Mouse (Mus musculus) cerebellum, adult 2 months (tissue): ENCODE data around the gene Actl7b. TPM values are rescaled to one million over a fixed set of nuclear protein-coding genes. Genes with fewer than 3 reads are reported as not detected.

Source experiments
- DNase-seq, 2 experiments: peaks; one replicate each; pipeline ENCODE4 v3.0.0; 2021
- H3K27ac ChIP-seq: fragments of 200-500 bp; 2 replicates; pipeline ENCODE4 v1.5.1; 2012; ENCODE audit warnings: low read length, control low read depth, inconsistent platforms; ENCODE audit not compliant: insufficient read depth
- H3K27me3 ChIP-seq: fragments of 200-500 bp; 2 replicates; pipeline ENCODE4 v1.6.1; 2012; ENCODE audit warnings: inconsistent platforms, mild to moderate bottlenecking, low read length, moderate library complexity; ENCODE audit not compliant: control insufficient read depth, insufficient read depth
- H3K4me1 ChIP-seq: fragments of 200-500 bp; 2 replicates; pipeline ENCODE4 v1.6.1; 2011; ENCODE audit warnings: low read length; ENCODE audit not compliant: control insufficient read depth, insufficient read depth
- H3K4me3 ChIP-seq: fragments of 200-500 bp; replicated peaks from 2 replicates; pipeline ENCODE3; 2011; ENCODE audit warnings: mild to moderate bottlenecking, low read depth, low read length, control low read depth; ENCODE audit not compliant: insufficient read depth
- CTCF ChIP-seq: fragments of 200-500 bp; IDR thresholded peaks from 2 replicates; pipeline ENCODE4 v1.5.1; 2011; ENCODE audit warnings: low read depth, mild to moderate bottlenecking, control low read depth, low read length, moderate library complexity, borderline replicate concordance; ENCODE audit not compliant: insufficient read depth
- POLR2A ChIP-seq: fragments of 200-500 bp; IDR thresholded peaks from 2 replicates; pipeline ENCODE4 v1.6.1; 2011; ENCODE audit warnings: low read length, control low read depth, borderline replicate concordance; ENCODE audit not compliant: insufficient read depth
- WGBS: fragments of 180-500 bp; shearing (Covaris S2); methylation state at CpG from one replicate; pipeline ENCODE4 v1.1.7; 2018; 5-methylcytosine and 5-hydroxymethylcytosine counted together
- polyA plus RNA-seq: library from polyadenylated mRNA; depleted of rRNA; stranded (reverse); fragments of >200 nt; gene quantifications from 2 replicates; pipeline ENCODE4 v1.2.3, GENCODE M21; 2012

Gene Actl7b
- polyA plus RNA-seq, 1 experiment: 0.11 TPM

GRCm38 (mm10) chr4:56746345-56746744, 5.1 kb upstream of the Actl7b start:
- TF ChIP-seq POLR2A (no peak), CTCF (no peak)

GRCm38 (mm10) chr4:56743363-56744195, 2.3 kb upstream of the Actl7b start, which contains the start of gene Actl7a:
TSS of gene Actl7a (plus strand) at chr4:56743413.
- no peak for DNase-seq
- Histone ChIP-seq H3K4me3 (no peak within 1 kb of the TSS), H3K27me3 (no peaks in the 10 kb centered on the region), H3K4me1 (no peaks in the 10 kb centered on the region), H3K27ac (no peak within 1 kb of the TSS)
- TF ChIP-seq POLR2A: no peak
- no peak for TF ChIP-seq CTCF
- WGBS: 97% methylated on average over 21 of the region's 21 CpGs

More at GRCm38 (mm10) chr4:56746345-56746744, 5.1 kb upstream of the Actl7b start:
- H3K27ac ChIP-seq: no peak overlapping the region
- H3K27me3 ChIP-seq: no peaks in the 10 kb centered on the region
- DNase-seq: no peak
- WGBS: 97% methylated on average over 2 of the region's 2 CpGs
- H3K4me3 ChIP-seq: no peak overlapping the region
- no peaks in the 10 kb centered on the region for H3K4me1 ChIP-seq

- WGBS: 88% methylated on average over 4 of the region's 4 CpGs
- TF ChIP-seq CTCF (no peak), POLR2A (no peak)
- DNase-seq: no peak
- Histone ChIP-seq H3K27ac (no peak overlapping the region), H3K4me1 (no peaks in the 10 kb centered on the region), H3K27me3 (no peaks in the 10 kb centered on the region), H3K4me3 (no peak overlapping the region)
Observed at GRCm38 (mm10) chr4:56742698-56743097, 1.5 kb upstream of the Actl7b start.

GRCm38 (mm10) chr4:56740611-56741010, 632 bp downstream of the Actl7b start:
- Histone ChIP-seq H3K27me3 (no peaks in the 10 kb centered on the region), H3K27ac (no peak overlapping the region), H3K4me3 (no peak overlapping the region), H3K4me1 (no peaks in the 10 kb centered on the region)
- 96% methylated on average over 20 of the region's 20 CpGs for WGBS
- TF ChIP-seq POLR2A: no peak
- TF ChIP-seq CTCF: no peak
- DNase-seq: no peak

GRCm38 (mm10) chr4:56740020-56740485, 1.2 kb downstream of the Actl7b start, which contains the start of gene Gm26657:
TSS of gene Gm26657 (plus strand) at chr4:56740070.
- H3K4me1 ChIP-seq: no peaks in the 10 kb centered on the region
- no peak within 1 kb of the TSS for H3K4me3 ChIP-seq
- WGBS: 70% methylated on average over 18 of the region's 18 CpGs
- no peaks in the 10 kb centered on the region for H3K27me3 ChIP-seq
- no peak for TF ChIP-seq POLR2A
- no peak within 1 kb of the TSS for H3K27ac ChIP-seq
- no peak for DNase-seq

- H3K27ac ChIP-seq: no peak overlapping the region
- no peaks in the 10 kb centered on the region for H3K4me1 ChIP-seq
- no peaks in the 10 kb centered on the region for H3K27me3 ChIP-seq
- WGBS: 56% methylated on average over 8 of the region's 8 CpGs
- H3K4me3 ChIP-seq: no peak overlapping the region
- no peak for TF ChIP-seq POLR2A
- no peak for TF ChIP-seq CTCF
- no peak for DNase-seq
Observed at GRCm38 (mm10) chr4:56725839-56726238, 15.4 kb downstream of the Actl7b start.

- 91% methylated on average over 6 of the region's 6 CpGs for WGBS
- Histone ChIP-seq H3K4me3 (no peak overlapping the region), H3K27me3 (no peaks in the 10 kb centered on the region), H3K27ac (no peak overlapping the region), H3K4me1 (no peaks in the 10 kb centered on the region)
- no peak for DNase-seq
- TF ChIP-seq POLR2A (no peak), CTCF (no peak)
Observed at GRCm38 (mm10) chr4:56723237-56723636, 18.0 kb downstream of the Actl7b start.

GRCm38 (mm10) chr4:56722346-56722745, 18.9 kb downstream of the Actl7b start:
- Histone ChIP-seq H3K27ac (no peak overlapping the region), H3K27me3 (no peaks in the 10 kb centered on the region; the same call in 1 of the 2 replicates), H3K4me3 (no peak overlapping the region), H3K4me1 (no peaks in the 10 kb centered on the region)
- TF ChIP-seq CTCF (no peak), POLR2A (no peak)
- 67% methylated on average over 6 of the region's 6 CpGs for WGBS
- DNase-seq: no peak
